Mouse (Mus musculus) left cerebral cortex, adult 2 months (tissue): ENCODE measurements around the gene Efcab11. TPM values are rescaled to one million over a fixed set of nuclear protein-coding genes. Genes with fewer than 3 reads are reported as not detected.

ENCODE experiments used
- DNase-seq, 2 experiments: peaks; one replicate each; pipeline ENCODE4 v3.0.0; 2021 to 2022; ENCODE audit warnings: low spot score in 2 of 2, mixed read lengths in 1 of 2; ENCODE audit errors: extremely low spot score in 1 of 2
- H3K27ac ChIP-seq: fragments of 200-600 bp; 2 replicates; pipeline ENCODE4 v1.8.1; 2022
- H3K4me3 ChIP-seq: fragments of 200-600 bp; 2 replicates; pipeline ENCODE4 v1.8.1; 2022
- CTCF ChIP-seq: fragments of 200-600 bp; IDR thresholded peaks from 2 replicates; pipeline ENCODE4 v1.8.1; 2022; ENCODE audit warnings: antibody characterized with exemption, mild to moderate bottlenecking, moderate library complexity
- intact Hi-C: fragments of 180-260 bp; cut with DNase I; formaldehyde crosslinking; loops from one replicate; pipeline ENCODE4 v1.15.1; 2025
- total RNA-seq, 2 experiments: library from RNA; stranded (reverse); gene quantifications; 2 replicates each; pipeline ENCODE4 v1.2.3; 2021

Gene Efcab11
- total RNA-seq, 2 experiments from 2014 or later = 0.26 to 0.34 TPM

DNA sequence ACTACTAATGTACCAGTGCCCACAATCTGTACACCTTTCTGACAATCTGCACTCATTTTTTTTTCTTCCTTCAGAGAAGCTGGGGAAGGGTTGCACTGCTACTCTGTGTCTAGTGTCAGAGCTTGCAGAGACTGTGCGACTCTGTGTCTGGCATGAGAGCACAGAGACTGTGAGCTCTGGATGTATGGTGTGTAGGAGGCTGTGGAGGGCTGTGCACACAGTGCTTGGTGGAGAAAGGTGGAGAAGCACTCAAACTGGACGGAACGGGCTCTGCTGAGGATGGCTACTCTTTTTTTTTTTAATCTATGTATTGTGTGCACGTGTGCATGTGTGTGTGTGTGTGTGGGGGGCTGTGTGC is 90.1 kb downstream of the Efcab11 start:
- H3K27ac ChIP-seq = no peak overlapping the region
- intact Hi-C loops = no loop called here
- TF ChIP-seq CTCF = no peak
- no peak for DNase-seq
- no peak overlapping the region for H3K4me3 ChIP-seq

DNA sequence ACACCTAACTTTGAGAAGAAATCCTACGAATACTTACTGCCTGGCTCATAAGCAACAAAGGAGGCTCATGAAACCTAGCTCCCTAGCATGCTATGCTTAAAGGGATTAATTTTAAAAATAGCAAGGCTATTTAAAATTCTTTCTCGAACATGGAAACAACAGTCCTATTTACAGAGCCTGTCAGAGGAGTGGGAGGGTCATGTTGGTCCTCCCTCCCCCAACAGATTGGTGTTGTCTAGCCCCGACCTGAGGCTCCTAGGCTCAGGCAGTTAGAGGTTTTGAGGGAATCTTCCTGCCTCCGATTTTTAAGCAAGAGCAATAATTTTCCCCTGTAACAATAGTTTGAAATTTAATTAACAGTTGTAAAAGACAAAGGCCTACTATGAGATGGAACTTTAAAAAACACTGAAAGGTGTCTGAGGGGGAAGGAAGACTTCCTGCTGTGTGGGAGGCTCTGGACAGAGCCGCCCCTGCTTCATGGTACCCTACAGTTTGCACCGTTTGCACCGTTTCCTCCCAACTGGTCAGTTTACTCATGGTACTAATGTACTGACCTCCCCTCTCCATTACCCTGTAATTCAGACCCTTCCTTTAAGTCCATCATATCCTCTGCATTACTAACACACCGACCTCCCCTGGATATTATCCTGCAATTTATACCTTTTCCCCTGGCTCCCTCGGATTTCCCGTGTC is 90.6 kb downstream of the Efcab11 start:
- Histone ChIP-seq H3K27ac (no peak overlapping the region), H3K4me3 (no peak overlapping the region)
- TF ChIP-seq CTCF = no peak
- intact Hi-C loops = no loop called here
- no peak for DNase-seq

DNA sequence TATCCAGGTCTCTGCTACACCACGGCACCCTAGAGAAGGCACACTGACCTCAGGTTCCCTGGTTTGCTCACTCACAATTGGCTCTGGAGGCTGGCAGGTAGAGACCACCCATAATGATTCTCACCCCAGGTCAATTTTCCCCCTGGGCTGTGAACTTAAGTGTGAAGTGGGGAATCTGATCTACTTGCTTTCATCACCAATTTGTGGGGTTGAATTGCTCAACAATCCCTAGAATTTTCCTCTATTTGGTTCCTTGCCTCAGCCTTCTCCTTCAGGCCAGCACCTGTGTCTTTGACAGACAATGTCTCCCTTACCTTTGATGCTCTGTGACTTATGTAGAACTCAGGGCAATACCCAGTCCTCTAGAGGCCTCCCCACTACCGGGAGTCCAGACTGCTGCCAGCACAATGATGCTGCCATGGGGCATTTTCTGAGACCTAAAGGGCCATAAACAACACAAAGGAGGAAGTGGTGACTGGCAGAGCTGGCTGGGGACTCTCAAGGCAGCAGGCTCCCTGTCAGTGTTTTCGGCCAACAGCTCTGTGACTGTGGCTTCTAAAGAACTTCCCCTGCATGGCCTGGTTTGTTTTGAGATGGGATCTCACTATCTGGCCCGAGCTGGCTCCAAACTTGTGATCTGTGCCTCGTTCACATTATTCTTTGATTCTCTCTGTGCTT is 94.8 kb downstream of the Efcab11 start:
- TF ChIP-seq CTCF = no peak
- no peak for DNase-seq
- Histone ChIP-seq H3K27ac (no peak overlapping the region), H3K4me3 (no peak overlapping the region)
- intact Hi-C loops = no loop called here

DNA sequence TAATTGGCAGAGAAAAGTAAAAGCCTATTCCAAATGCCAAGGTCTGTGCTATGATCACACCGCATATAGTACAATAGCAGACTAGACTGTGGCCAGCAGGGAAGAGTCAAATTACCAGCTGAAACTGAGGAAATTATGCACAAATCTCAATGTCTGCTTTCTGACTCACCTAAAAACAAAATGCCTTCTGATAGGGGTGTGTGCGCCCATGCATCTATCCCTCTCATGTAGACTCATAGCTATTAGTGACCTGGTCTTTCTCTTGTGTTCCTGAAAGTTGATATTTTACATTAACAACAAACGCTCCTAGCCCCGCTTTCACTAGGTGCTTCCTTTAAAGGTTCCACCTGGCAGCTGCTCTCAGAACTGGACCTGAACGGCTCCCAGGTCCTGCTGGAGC is 102.5 kb downstream of the Efcab11 start:
- DNase-seq = no peak
- TF ChIP-seq CTCF = no peak
- no peak overlapping the region for H3K4me3 ChIP-seq
- intact Hi-C loops = no loop called here
- H3K27ac ChIP-seq = no peak overlapping the region

DNA sequence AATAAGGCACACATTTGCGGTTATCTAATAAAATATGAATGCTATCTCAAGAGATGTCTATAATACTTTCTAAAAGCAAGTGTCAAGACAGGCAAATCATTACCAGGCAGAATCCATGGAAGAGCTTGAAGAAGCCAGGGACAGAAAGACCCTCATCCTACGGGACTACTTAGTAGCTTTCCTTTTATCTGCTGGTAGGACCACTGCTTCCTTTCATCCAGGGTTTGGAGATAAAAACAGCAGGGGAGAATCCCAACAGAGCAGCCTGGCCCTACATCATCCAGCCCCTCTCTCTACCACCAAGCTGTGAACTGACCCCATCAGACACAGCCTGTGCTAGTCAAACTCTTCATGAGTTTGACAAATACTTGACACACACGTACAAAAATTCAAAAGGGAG is 103.8 kb downstream of the Efcab11 start:
- intact Hi-C loops = no loop called here
- no peak for DNase-seq
- Histone ChIP-seq H3K27ac (no peak overlapping the region), H3K4me3 (no peak overlapping the region)
- TF ChIP-seq CTCF = no peak

DNA sequence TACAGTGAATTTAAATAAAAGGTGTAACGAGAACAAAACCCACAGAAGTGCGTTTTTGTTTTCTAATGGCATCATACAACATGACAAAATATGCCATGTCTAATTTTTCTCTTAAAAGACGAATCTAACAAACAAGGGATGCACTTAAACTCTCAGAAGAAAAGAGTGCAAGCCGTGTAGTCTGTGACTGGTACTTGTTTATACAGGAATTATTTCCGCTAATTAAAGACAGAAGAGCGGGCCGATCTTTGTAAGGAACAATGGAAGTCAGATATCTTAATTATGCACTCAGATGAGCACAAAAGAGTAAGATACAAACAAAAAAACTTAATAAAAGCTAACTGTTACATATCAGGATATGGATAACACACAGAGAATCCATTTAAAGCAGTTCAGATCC is 104.3 kb downstream of the Efcab11 start:
- TF ChIP-seq CTCF = no peak
- DNase-seq = no peak
- no peak overlapping the region for H3K27ac ChIP-seq
- no peak overlapping the region for H3K4me3 ChIP-seq
- intact Hi-C loops = no loop called here

DNA sequence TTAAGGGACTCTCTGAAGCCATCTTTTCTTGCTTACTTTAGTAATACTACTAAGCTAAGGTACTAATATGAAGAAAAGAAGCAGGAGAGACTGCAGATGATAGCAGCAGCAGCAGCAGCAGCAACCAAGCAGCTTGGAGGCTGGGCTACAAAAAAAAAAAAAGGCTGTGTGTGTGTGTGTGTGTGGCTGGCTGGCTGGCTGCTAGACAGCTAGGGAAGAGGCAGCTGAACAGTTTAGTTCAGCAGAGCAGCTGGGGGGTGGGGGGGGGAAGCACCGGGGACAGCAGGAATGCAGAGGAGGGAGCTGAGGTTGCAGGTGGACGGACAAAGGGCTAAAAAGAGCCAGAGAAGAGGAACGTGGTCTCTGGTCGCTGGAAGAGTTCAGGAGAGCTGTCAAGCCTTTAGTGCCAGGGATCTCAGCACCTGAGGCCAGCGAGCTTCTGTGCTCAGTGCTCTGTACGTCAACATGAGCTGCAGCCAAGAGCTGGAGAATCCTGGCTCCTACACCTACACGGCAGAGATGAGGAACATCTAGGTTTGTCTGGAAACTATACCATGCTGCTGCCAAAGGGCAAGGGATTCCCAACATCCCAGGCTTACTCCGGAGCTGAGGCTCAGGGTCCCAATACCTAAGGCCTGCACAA is 107.6 kb downstream of the Efcab11 start:
- H3K27ac ChIP-seq = no peak overlapping the region
- no peak for DNase-seq
- intact Hi-C loops = no loop called here
- TF ChIP-seq CTCF = no peak
- no peak overlapping the region for H3K4me3 ChIP-seq

DNA sequence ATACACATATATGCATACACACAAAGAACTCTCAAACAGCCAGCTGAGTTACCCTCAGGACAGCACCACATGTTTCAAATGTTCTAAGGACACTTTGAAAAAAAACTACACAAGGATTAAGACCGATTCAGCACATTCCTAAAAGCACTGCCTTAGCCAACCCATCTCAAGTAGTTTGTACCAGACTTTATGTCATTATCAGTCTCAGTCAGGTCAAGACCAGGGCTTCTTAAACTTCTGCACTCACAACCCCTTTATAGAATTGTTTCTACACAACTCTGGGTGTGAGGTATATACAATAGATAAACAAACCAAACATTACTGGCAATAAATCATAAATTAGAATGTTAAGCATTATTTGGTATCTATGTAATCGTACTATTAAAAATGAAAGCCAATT is 109.4 kb downstream of the Efcab11 start:
- DNase-seq = no peak
- intact Hi-C loops = no loop called here
- no peak for TF ChIP-seq CTCF
- H3K4me3 ChIP-seq = no peak overlapping the region
- H3K27ac ChIP-seq = no peak overlapping the region

DNA sequence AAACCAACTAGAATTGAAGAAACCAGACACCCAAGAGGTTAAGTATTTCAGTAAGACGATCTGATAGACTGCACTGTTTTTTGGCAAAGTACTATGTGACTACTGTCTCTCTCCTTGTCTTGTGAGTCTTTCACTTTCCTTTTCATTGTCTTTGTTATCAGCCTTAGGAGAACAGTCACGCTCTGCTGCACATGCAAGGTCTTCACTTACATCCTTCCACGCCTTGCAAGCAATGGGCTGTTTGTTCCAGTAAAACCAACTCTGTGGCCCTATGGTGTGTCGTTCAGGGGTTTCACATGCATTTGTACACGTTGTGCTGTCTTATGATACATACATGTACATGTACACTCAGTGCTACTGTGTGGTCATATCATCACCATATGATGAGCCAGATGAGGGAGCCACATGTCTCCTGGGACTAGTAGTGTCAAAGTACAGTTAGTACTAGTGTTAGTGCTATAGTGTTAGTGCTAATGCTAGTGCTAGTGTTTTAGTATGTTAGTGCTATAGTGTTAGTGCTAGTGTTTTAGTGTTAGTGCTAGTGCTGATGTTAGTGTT is 110.5 kb downstream of the Efcab11 start:
- TF ChIP-seq CTCF = no peak
- DNase-seq = no peak
- Histone ChIP-seq H3K27ac (no peak overlapping the region), H3K4me3 (no peak overlapping the region)
- intact Hi-C loops = no loop called here

DNA sequence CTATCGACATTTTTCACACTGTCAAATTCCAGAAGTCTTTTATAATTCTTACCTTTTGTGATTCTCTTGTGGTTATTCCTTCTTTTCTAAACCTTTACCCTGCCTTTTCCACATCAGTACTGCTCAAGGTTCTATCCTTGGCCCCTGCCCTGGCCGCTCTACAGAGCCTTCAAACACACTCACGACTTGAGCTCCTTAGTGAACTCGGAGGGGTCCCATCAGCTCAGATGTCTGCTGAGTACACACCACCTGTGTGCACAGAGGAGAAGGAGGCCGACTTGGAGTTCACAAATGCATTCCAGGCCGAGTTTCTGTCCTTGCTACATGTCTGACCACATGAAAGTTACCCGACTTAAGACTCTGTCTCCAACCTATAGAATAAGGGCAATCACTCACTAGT is 113.2 kb downstream of the Efcab11 start:
- Histone ChIP-seq H3K27ac (no peak overlapping the region), H3K4me3 (no peak overlapping the region)
- intact Hi-C loops = no loop called here
- DNase-seq = no peak
- TF ChIP-seq CTCF = no peak

DNA sequence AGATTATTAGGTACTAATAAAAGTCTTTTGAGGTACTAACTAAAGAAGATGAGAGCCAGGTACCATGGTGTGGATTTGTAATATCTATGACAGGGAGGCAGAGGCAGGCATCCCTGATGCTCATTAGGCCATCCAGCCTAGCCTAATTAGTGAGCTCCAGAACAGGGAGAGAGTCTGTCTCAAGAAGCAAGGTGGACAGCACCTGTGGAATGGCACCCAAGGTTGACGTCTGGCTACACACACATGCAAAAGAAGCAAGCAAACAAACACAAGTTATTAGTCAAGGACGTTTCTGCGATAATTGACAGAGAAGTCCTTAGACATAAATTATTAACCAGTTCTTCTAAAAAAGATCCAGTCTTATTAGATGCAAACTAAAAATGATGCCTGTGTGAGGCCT is 114.6 kb downstream of the Efcab11 start:
- no peak overlapping the region for H3K4me3 ChIP-seq
- no peak for DNase-seq
- no peak for TF ChIP-seq CTCF
- intact Hi-C loops = no loop called here
- no peak overlapping the region for H3K27ac ChIP-seq

DNA sequence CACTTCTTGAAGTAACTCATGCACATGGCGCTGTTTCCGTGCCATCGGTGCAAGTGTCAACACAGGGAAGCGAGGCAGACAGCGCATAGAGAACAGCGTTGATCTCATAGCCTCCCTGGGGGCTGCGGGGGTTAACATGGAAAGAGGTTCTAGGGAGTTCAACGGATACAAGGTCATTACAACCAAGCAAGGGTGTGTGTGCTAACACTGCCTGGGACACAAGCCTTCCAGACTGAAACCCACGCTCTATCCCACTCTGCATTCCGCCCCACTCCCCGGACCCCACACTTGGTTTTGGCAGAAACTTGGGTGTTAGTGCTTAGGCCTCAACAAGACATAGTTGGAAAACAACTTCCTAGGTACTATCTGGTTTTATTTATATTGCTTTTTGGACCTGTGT is 116.5 kb downstream of the Efcab11 start:
- intact Hi-C loops = no loop called here
- DNase-seq = no peak
- Histone ChIP-seq H3K27ac (no peak overlapping the region), H3K4me3 (no peak overlapping the region)
- no peak for TF ChIP-seq CTCF

DNA sequence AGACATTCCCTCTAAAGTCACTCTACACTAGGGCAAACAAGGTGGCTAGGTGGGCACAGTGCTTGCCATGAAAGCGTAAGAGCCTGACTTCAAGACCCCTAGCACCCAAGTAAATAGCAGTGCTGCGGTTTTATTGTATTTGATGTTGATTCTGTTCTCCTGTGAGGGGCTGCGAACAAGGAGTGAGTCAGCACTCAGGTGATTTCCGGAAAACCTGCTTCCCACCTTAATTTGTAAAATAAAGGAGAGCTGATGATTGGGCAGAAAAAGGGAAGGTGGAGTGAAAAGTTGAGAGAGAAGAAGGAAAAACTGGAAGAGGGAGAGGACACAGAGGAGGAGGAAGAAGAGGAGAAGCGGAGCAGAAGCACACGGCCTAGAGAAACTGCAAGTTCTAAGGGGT is 118.3 kb downstream of the Efcab11 start:
- Histone ChIP-seq H3K27ac (no peak overlapping the region), H3K4me3 (no peak overlapping the region)
- intact Hi-C loops = no loop called here
- no peak for TF ChIP-seq CTCF
- DNase-seq = no peak
